Mouse (Mus musculus) cerebellum, postnatal 25 days (tissue): Measurements from ENCODE around the gene AL732309.1.
"Not testable (repeated sequence)": the region's sequence is repeated elsewhere in the genome, so short reads cannot be mapped to it uniquely, and the experiment has no call there.

Experiments
- DNase-seq, 2 experiments: peaks; one replicate each; pipeline ENCODE4 v3.0.0; 2021; ENCODE audit warnings: mixed read lengths in 2 of 2

AL732309.1 gene

GRCm38 (mm10) chr2:25267241-25267640 lies 20.6 kb upstream of the AL732309.1 start:
- DNase-seq: peak in 1 of 2 experiments; percentile 64

- peak; percentile 79 to 86 for DNase-seq
These were observed 20.1 kb upstream of the AL732309.1 start for GRCm38 (mm10) chr2:25266720-25267119.

GRCm38 (mm10) chr2:25265897-25266656 lies 19.4 kb upstream of the AL732309.1 start:
- DNase-seq: peak; percentile 97 to 98

GRCm38 (mm10) chr2:25264851-25265250 lies 18.2 kb upstream of the AL732309.1 start:
- DNase-seq: peak; percentile 87 to 93

- DNase-seq: peak in 1 of 2 experiments; percentile 44
These were observed 17.6 kb upstream of the AL732309.1 start for GRCm38 (mm10) chr2:25264286-25264660.

GRCm38 (mm10) chr2:25263623-25264285 lies 17.1 kb upstream of the AL732309.1 start:
- peak in 1 of 2 experiments; percentile 55 for DNase-seq

- DNase-seq: peak; percentile 86 to 88
These were observed 16.3 kb upstream of the AL732309.1 start for GRCm38 (mm10) chr2:25262795-25263622.

- peak; percentile 97 to 98 for DNase-seq
These were observed 15.7 kb upstream of the AL732309.1 start, which contains the start of gene Tprn for GRCm38 (mm10) chr2:25262291-25262767. Gene Tprn (plus strand): TSS chr2:25262618.

- peak in 1 of 2 experiments; percentile 38 for DNase-seq
These were observed 15.2 kb upstream of the AL732309.1 start for GRCm38 (mm10) chr2:25261870-25262269.

GRCm38 (mm10) chr2:25258887-25259286 lies 12.2 kb upstream of the AL732309.1 start:
- peak in 1 of 2 experiments; percentile 52 for DNase-seq

GRCm38 (mm10) chr2:25257250-25257649 lies 10.6 kb upstream of the AL732309.1 start:
- not testable (repeated sequence) for DNase-seq

- DNase-seq: peak; percentile 41 to 76
These were observed 9.9 kb upstream of the AL732309.1 start for GRCm38 (mm10) chr2:25256443-25257109.

- peak; percentile 92 to 94 for DNase-seq
These were observed 8.7 kb upstream of the AL732309.1 start, which contains the start of gene Tmem203 for GRCm38 (mm10) chr2:25255284-25255779. Gene Tmem203 (plus strand): TSS chr2:25255439.

GRCm38 (mm10) chr2:25252331-25252730 lies 5.7 kb upstream of the AL732309.1 start:
- peak in 1 of 2 experiments; percentile 52 for DNase-seq

GRCm38 (mm10) chr2:25244144-25244543 lies 2.5 kb downstream of the AL732309.1 start:
- DNase-seq: peak in 1 of 2 experiments; percentile 6

GRCm38 (mm10) chr2:25243342-25243741 lies 3.3 kb downstream of the AL732309.1 start:
- DNase-seq: peak in 1 of 2 experiments; percentile 27

- peak; percentile 72 to 81 for DNase-seq
These were observed 4.6 kb downstream of the AL732309.1 start, which contains the start of the genes Rnf208 and Cysrt1 for GRCm38 (mm10) chr2:25242101-25242506. Gene Rnf208 (plus strand): TSS chr2:25242255. Gene Cysrt1 (minus strand): TSS chr2:25242452.

- DNase-seq: peak in 1 of 2 experiments; percentile 29
These were observed 5.3 kb downstream of the AL732309.1 start for GRCm38 (mm10) chr2:25241438-25241775.

- DNase-seq: peak; percentile 73 to 82
These were observed 5.8 kb downstream of the AL732309.1 start for GRCm38 (mm10) chr2:25240723-25241437.

GRCm38 (mm10) chr2:25240310-25240709 lies 6.4 kb downstream of the AL732309.1 start:
- no peak for DNase-seq

- DNase-seq: peak in 1 of 2 experiments; percentile 12
These were observed 6.9 kb downstream of the AL732309.1 start for GRCm38 (mm10) chr2:25239766-25240165.
